Mouse (Mus musculus): ENCODE measurements around the gene Slc46a2. TPM values are rescaled to one million over a fixed set of nuclear protein-coding genes. Genes with fewer than 3 reads are reported as not detected.

The Slc46a2 gene
- polyA plus RNA-seq (2015; fragmentation: Nextera tagmentation; extraction: Ambion mirVana), result not detected in 2 replicates

GRCm38 (mm10) chr4:59914608-59915403 lies at the start of gene Slc46a2:
Gene Slc46a2, minus strand, starts transcription at chr4:59915056.
- no peaks in the 10 kb centered on the region for H3K36me3 ChIP-seq (ENCODE audit: poor library complexity, severe bottlenecking)
- ATAC-seq, result no peak
- H3K4me2 ChIP-seq, result no peak within 1 kb of the TSS
- peaks cover 21% of the 10 kb centered on the region for H3K27me3 ChIP-seq
- 24% methylated on average over 22 of the region's 22 CpGs for WGBS
- no peaks in the 10 kb centered on the region for H3K9me3 ChIP-seq (replicated peaks)
- no peak within 1 kb of the TSS for H3K4me3 ChIP-seq
- no peak within 1 kb of the TSS for H3K27ac ChIP-seq
- H3K4me1 ChIP-seq, result no peaks in the 10 kb centered on the region
- H3K9ac ChIP-seq, result no peak within 1 kb of the TSS

GRCm38 (mm10) chr4:59963405-59964344 lies 48.8 kb upstream of the Slc46a2 start, which contains the start of gene Mup6:
Gene Mup6, plus strand, starts transcription at chr4:59964294.
- no peak for ATAC-seq
- Histone ChIP-seq H3K9me3 (replicated peaks) (no peaks in the 10 kb centered on the region), H3K4me1 (no peaks in the 10 kb centered on the region), H3K36me3 (ENCODE audit: poor library complexity, severe bottlenecking) (no peaks in the 10 kb centered on the region), H3K4me2 (no peak within 1 kb of the TSS), H3K4me3 (no peak within 1 kb of the TSS), H3K27ac (no peak within 1 kb of the TSS), H3K27me3 (no peaks in the 10 kb centered on the region), H3K9ac (no peak within 1 kb of the TSS)
- 32% methylated on average over 3 of the region's 3 CpGs for WGBS

- no peaks in the 10 kb centered on the region for H3K27me3 ChIP-seq
- 81% methylated on average over 3 of the region's 3 CpGs for WGBS
These were observed 45.8 kb upstream of the Slc46a2 start, which contains the start of gene Mup4 for GRCm38 (mm10) chr4:59960610-59961009. Gene Mup4, minus strand, starts transcription at chr4:59960710.

GRCm38 (mm10) chr4:59937543-59937942 lies 22.7 kb upstream of the Slc46a2 start:
- ATAC-seq, result no peak
- H3K27me3 ChIP-seq, result no peaks in the 10 kb centered on the region
- no peak overlapping the region for H3K9ac ChIP-seq
- H3K9me3 ChIP-seq (replicated peaks), result no peaks in the 10 kb centered on the region
- H3K4me2 ChIP-seq, result no peak overlapping the region
- no peaks in the 10 kb centered on the region for H3K36me3 ChIP-seq (ENCODE audit: poor library complexity, severe bottlenecking)
- no peaks in the 10 kb centered on the region for H3K4me1 ChIP-seq
- no peak overlapping the region for H3K4me3 ChIP-seq
- 81% methylated on average over 2 of the region's 2 CpGs for WGBS
- H3K27ac ChIP-seq, result no peak overlapping the region

More at GRCm38 (mm10) chr4:59960610-59961009, 45.8 kb upstream of the Slc46a2 start, which contains the start of gene Mup4:
- Histone ChIP-seq H3K9ac (no peak within 1 kb of the TSS), H3K4me3 (no peak within 1 kb of the TSS), H3K9me3 (replicated peaks) (no peaks in the 10 kb centered on the region), H3K36me3 (ENCODE audit: poor library complexity, severe bottlenecking) (no peaks in the 10 kb centered on the region), H3K4me2 (no peak within 1 kb of the TSS), H3K4me1 (no peaks in the 10 kb centered on the region), H3K27ac (no peak within 1 kb of the TSS)
- no peak for ATAC-seq

- Histone ChIP-seq H3K36me3 (ENCODE audit: poor library complexity, severe bottlenecking) (no peaks in the 10 kb centered on the region), H3K4me1 (no peaks in the 10 kb centered on the region), H3K27ac (no peak overlapping the region), H3K9ac (no peak overlapping the region), H3K4me3 (no peak overlapping the region), H3K27me3 (no peaks in the 10 kb centered on the region), H3K9me3 (replicated peaks) (no peaks in the 10 kb centered on the region), H3K4me2 (no peak overlapping the region)
- WGBS, result 56% methylated on average over 6 of the region's 6 CpGs
- ATAC-seq, result peak; percentile 71
These were observed 17.8 kb upstream of the Slc46a2 start for GRCm38 (mm10) chr4:59932505-59933281.

- WGBS, result 27% methylated on average over 6 of the region's 6 CpGs
- 0 out of 2 replicates have a peak, but pooled peaks have one; percentile 54 for ATAC-seq
- H3K9ac ChIP-seq, result no peak overlapping the region
- H3K27me3 ChIP-seq, result no peaks in the 10 kb centered on the region
- H3K9me3 ChIP-seq (replicated peaks), result no peaks in the 10 kb centered on the region
- H3K36me3 ChIP-seq (ENCODE audit: poor library complexity, severe bottlenecking), result no peaks in the 10 kb centered on the region
- H3K27ac ChIP-seq, result no peak overlapping the region
- H3K4me2 ChIP-seq, result no peak overlapping the region
- H3K4me3 ChIP-seq, result no peak overlapping the region
- no peaks in the 10 kb centered on the region for H3K4me1 ChIP-seq
These were observed 13.5 kb upstream of the Slc46a2 start for GRCm38 (mm10) chr4:59928347-59928746.

- no peak overlapping the region for H3K4me3 ChIP-seq
- peak; percentile 16; the same call in 1 of the 2 replicates for ATAC-seq
- no peak overlapping the region for H3K27ac ChIP-seq
- no peaks in the 10 kb centered on the region for H3K36me3 ChIP-seq (ENCODE audit: poor library complexity, severe bottlenecking)
- no peak overlapping the region for H3K4me2 ChIP-seq
- no peaks in the 10 kb centered on the region for H3K4me1 ChIP-seq
- no peaks in the 10 kb centered on the region for H3K9me3 ChIP-seq (replicated peaks)
- WGBS, result 89% methylated on average over 3 of the region's 3 CpGs
- no peak overlapping the region for H3K9ac ChIP-seq
- no peaks in the 10 kb centered on the region for H3K27me3 ChIP-seq
These were observed 12.8 kb upstream of the Slc46a2 start for GRCm38 (mm10) chr4:59927666-59928065.

GRCm38 (mm10) chr4:59925082-59925481 lies 10.2 kb upstream of the Slc46a2 start:
- H3K4me2 ChIP-seq, result no peak overlapping the region
- H3K9ac ChIP-seq, result no peak overlapping the region
- H3K27me3 ChIP-seq, result no peaks in the 10 kb centered on the region
- ATAC-seq, result no peak
- no peak overlapping the region for H3K4me3 ChIP-seq
- no peak overlapping the region for H3K27ac ChIP-seq
- no peaks in the 10 kb centered on the region for H3K9me3 ChIP-seq (replicated peaks)
- WGBS, result 86% methylated on average over 9 of the region's 9 CpGs
- no peaks in the 10 kb centered on the region for H3K36me3 ChIP-seq (ENCODE audit: poor library complexity, severe bottlenecking)
- H3K4me1 ChIP-seq, result no peaks in the 10 kb centered on the region

GRCm38 (mm10) chr4:59917966-59918365 lies 3.1 kb upstream of the Slc46a2 start:
- no peaks in the 10 kb centered on the region for H3K9me3 ChIP-seq (replicated peaks)
- H3K4me3 ChIP-seq, result no peak overlapping the region
- WGBS, result 92% methylated on average over 3 of the region's 3 CpGs
- H3K4me2 ChIP-seq, result no peak overlapping the region
- peaks cover 21% of the 10 kb centered on the region for H3K27me3 ChIP-seq
- H3K9ac ChIP-seq, result no peak overlapping the region
- no peak for ATAC-seq
- H3K27ac ChIP-seq, result no peak overlapping the region
- H3K36me3 ChIP-seq (ENCODE audit: poor library complexity, severe bottlenecking), result no peaks in the 10 kb centered on the region
- H3K4me1 ChIP-seq, result no peaks in the 10 kb centered on the region

GRCm38 (mm10) chr4:59908785-59909184 lies 6.1 kb downstream of the Slc46a2 start:
- Histone ChIP-seq H3K4me2 (no peak overlapping the region), H3K9ac (no peak overlapping the region), H3K4me1 (no peaks in the 10 kb centered on the region), H3K36me3 (ENCODE audit: poor library complexity, severe bottlenecking) (no peaks in the 10 kb centered on the region), H3K4me3 (no peak overlapping the region), H3K27me3 (peaks cover 5% of the 10 kb centered on the region), H3K27ac (no peak overlapping the region), H3K9me3 (replicated peaks) (no peaks in the 10 kb centered on the region)
- no peak for ATAC-seq
- 90% methylated on average over 2 of the region's 2 CpGs for WGBS

GRCm38 (mm10) chr4:59907657-59908230 lies 7.1 kb downstream of the Slc46a2 start:
- Histone ChIP-seq H3K4me2 (no peak overlapping the region), H3K27me3 (no peaks in the 10 kb centered on the region), H3K9ac (no peak overlapping the region), H3K4me3 (no peak overlapping the region), H3K27ac (no peak overlapping the region), H3K4me1 (no peaks in the 10 kb centered on the region), H3K9me3 (replicated peaks) (no peaks in the 10 kb centered on the region), H3K36me3 (ENCODE audit: poor library complexity, severe bottlenecking) (no peaks in the 10 kb centered on the region)
- no peak for ATAC-seq
- 53% methylated on average over 10 of the region's 10 CpGs for WGBS

All from forebrain, embryonic 13.5 days (tissue).